Mouse (Mus musculus): ENCODE results near the gene Crispld2. TPM values are rescaled to one million over a fixed set of nuclear protein-coding genes. Genes with fewer than 3 reads are reported as not detected.
A peak's percentile ranks its signal among the peaks of the same experiment; 100 is the strongest.

Crispld2 gene
- 9.1 and 9.2 TPM in 2 replicates for polyA plus RNA-seq (2015; fragmentation: Nextera tagmentation; extraction: Ambion mirVana)

- ATAC-seq: peak; percentile 57; the same call in 1 of the 2 replicates
- H3K9me3 ChIP-seq (ENCODE audit: control insufficient read depth): no peaks in the 10 kb centered on the region
- peak within 1 kb of the TSS; percentile 56 for H3K4me2 ChIP-seq (replicated peaks; ENCODE audit: low read depth)
- no peaks in the 10 kb centered on the region for H3K36me3 ChIP-seq (ENCODE audit: control insufficient read depth, insufficient read depth)
- H3K9ac ChIP-seq (ENCODE audit: low read depth, low read length): no peak within 1 kb of the TSS
- no peaks in the 10 kb centered on the region for H3K4me1 ChIP-seq (replicated peaks; ENCODE audit: control insufficient read depth, insufficient read depth, low read length)
- 1% methylated on average over 25 of the region's 25 CpGs for WGBS
- peak; percentile 56 for TF ChIP-seq CTCF (IDR thresholded peaks at IDR 0.05; ENCODE audit: low read depth)
- H3K27ac ChIP-seq (ENCODE audit: low read depth, low read length): no peak within 1 kb of the TSS
- H3K27me3 ChIP-seq (replicated peaks; ENCODE audit: control insufficient read depth, insufficient read depth, low read length): peaks cover 16% of the 10 kb centered on the region; the same call in 1 of the 2 replicates
- peak within 1 kb of the TSS; percentile 38 for H3K4me3 ChIP-seq (ENCODE audit: low read depth, low read length)
Observed at GRCm38 (mm10) chr8:119992249-119992648, at the start of gene Crispld2. Gene Crispld2, plus strand, starts transcription at chr8:119992438.

- no peaks in the 10 kb centered on the region for H3K9me3 ChIP-seq (ENCODE audit: control insufficient read depth)
- H3K27ac ChIP-seq (ENCODE audit: low read depth, low read length): no peak overlapping the region
- H3K36me3 ChIP-seq (ENCODE audit: control insufficient read depth, insufficient read depth): peaks cover 57% of the 10 kb centered on the region
- no peak overlapping the region for H3K4me3 ChIP-seq (ENCODE audit: low read depth, low read length)
- no peak for ATAC-seq
- H3K4me2 ChIP-seq (replicated peaks; ENCODE audit: low read depth): no peak overlapping the region
- TF ChIP-seq CTCF (IDR thresholded peaks at IDR 0.05; ENCODE audit: low read depth): no peak
- H3K27me3 ChIP-seq (replicated peaks; ENCODE audit: control insufficient read depth, insufficient read depth, low read length): no peaks in the 10 kb centered on the region
- no peak overlapping the region for H3K9ac ChIP-seq (ENCODE audit: low read depth, low read length)
- WGBS: 67% methylated on average over 10 of the region's 10 CpGs
- H3K4me1 ChIP-seq (replicated peaks; ENCODE audit: control insufficient read depth, insufficient read depth, low read length): no peaks in the 10 kb centered on the region
Observed at GRCm38 (mm10) chr8:119943616-119944015, 48.6 kb upstream of the Crispld2 start.

- no peak overlapping the region for H3K4me3 ChIP-seq (ENCODE audit: low read depth, low read length)
- H3K36me3 ChIP-seq (ENCODE audit: control insufficient read depth, insufficient read depth): peaks cover 59% of the 10 kb centered on the region
- peak; percentile 97 for TF ChIP-seq CTCF (IDR thresholded peaks at IDR 0.05; ENCODE audit: low read depth)
- H3K27ac ChIP-seq (ENCODE audit: low read depth, low read length): no peak overlapping the region; the same call in 1 of the 2 replicates
- no peak overlapping the region for H3K9ac ChIP-seq (ENCODE audit: low read depth, low read length)
- H3K27me3 ChIP-seq (replicated peaks; ENCODE audit: control insufficient read depth, insufficient read depth, low read length): no peaks in the 10 kb centered on the region
- no peaks in the 10 kb centered on the region for H3K9me3 ChIP-seq (ENCODE audit: control insufficient read depth)
- no peaks in the 10 kb centered on the region for H3K4me1 ChIP-seq (replicated peaks; ENCODE audit: control insufficient read depth, insufficient read depth, low read length)
- WGBS: 46% methylated on average over 9 of the region's 9 CpGs
- 0 out of 2 replicates have a peak overlapping the region, but pooled peaks have one; percentile 24 for H3K4me2 ChIP-seq (replicated peaks; ENCODE audit: low read depth)
- peak; percentile 64 for ATAC-seq
Observed at GRCm38 (mm10) chr8:119944096-119944811, 48.0 kb upstream of the Crispld2 start.

DNA sequence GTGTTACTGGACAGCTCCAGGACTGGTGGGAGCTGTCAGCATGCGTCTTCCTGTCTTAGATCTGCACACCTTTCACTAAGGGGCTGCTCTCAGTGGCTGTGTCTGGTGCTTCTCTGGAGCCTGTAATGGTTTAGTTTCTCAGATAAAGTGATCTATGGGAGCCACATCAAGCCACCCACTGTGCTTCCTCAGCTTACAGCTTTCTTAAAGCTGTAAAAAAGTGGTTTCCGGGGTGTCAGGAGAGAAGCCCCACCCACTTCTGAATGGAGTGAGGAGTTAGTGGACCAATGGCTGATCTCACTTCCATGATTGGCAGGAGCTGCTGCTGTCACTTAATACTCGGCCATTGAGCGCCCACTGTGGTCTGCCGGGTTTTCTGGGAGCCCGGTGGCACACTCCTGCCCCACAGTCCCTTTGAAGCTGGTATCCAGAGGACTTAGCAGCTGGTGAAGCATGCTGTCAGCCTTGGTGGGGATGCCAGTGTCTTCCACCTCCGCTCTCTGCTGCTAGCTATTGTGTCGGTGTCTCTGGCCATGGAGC lies 45.8 kb upstream of the Crispld2 start:
- Histone ChIP-seq H3K4me1 (replicated peaks; ENCODE audit: control insufficient read depth, insufficient read depth, low read length) (no peaks in the 10 kb centered on the region), H3K9ac (ENCODE audit: low read depth, low read length) (no peak overlapping the region), H3K9me3 (ENCODE audit: control insufficient read depth) (no peaks in the 10 kb centered on the region), H3K27me3 (replicated peaks; ENCODE audit: control insufficient read depth, insufficient read depth, low read length) (no peaks in the 10 kb centered on the region), H3K36me3 (ENCODE audit: control insufficient read depth, insufficient read depth) (peaks cover 73% of the 10 kb centered on the region), H3K4me3 (ENCODE audit: low read depth, low read length) (no peak overlapping the region), H3K27ac (ENCODE audit: low read depth, low read length) (no peak overlapping the region), H3K4me2 (replicated peaks; ENCODE audit: low read depth) (no peak overlapping the region)
- 78% methylated on average over 8 of the region's 8 CpGs for WGBS
- no peak for TF ChIP-seq CTCF (IDR thresholded peaks at IDR 0.05; ENCODE audit: low read depth)
- ATAC-seq: no peak

DNA sequence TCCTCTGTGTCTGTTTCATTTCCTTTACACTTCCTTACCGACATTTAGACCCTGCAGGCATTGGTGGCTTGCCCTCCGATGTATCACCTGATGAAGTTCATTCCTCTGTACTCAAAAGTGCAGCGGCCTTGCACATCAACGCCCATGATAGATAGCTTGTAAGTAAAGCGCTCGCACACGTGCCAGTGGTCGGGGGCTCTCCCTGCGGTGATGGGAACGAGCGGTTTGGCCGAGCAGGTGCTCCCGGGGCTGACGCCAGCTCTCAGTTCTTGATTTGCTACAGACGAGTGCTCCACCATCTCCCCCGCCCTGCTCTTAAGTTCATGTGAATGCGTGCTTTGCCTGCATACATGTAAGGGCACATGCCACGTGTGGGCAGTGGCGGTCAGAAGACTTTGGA lies 44.6 kb upstream of the Crispld2 start:
- TF ChIP-seq CTCF (IDR thresholded peaks at IDR 0.05; ENCODE audit: low read depth): no peak
- Histone ChIP-seq H3K9me3 (ENCODE audit: control insufficient read depth) (no peaks in the 10 kb centered on the region), H3K27ac (ENCODE audit: low read depth, low read length) (no peak overlapping the region), H3K36me3 (ENCODE audit: control insufficient read depth, insufficient read depth) (peaks cover 70% of the 10 kb centered on the region), H3K4me2 (replicated peaks; ENCODE audit: low read depth) (no peak overlapping the region), H3K9ac (ENCODE audit: low read depth, low read length) (no peak overlapping the region), H3K27me3 (replicated peaks; ENCODE audit: control insufficient read depth, insufficient read depth, low read length) (no peaks in the 10 kb centered on the region), H3K4me1 (replicated peaks; ENCODE audit: control insufficient read depth, insufficient read depth, low read length) (no peaks in the 10 kb centered on the region), H3K4me3 (ENCODE audit: low read depth, low read length) (no peak overlapping the region)
- ATAC-seq: no peak
- 74% methylated on average over 19 of the region's 19 CpGs for WGBS

- H3K27ac ChIP-seq (ENCODE audit: low read depth, low read length): no peak overlapping the region
- no peak overlapping the region for H3K4me2 ChIP-seq (replicated peaks; ENCODE audit: low read depth)
- H3K4me3 ChIP-seq (ENCODE audit: low read depth, low read length): no peak overlapping the region
- no peaks in the 10 kb centered on the region for H3K4me1 ChIP-seq (replicated peaks; ENCODE audit: control insufficient read depth, insufficient read depth, low read length)
- WGBS: 86% methylated on average over 15 of the region's 15 CpGs
- no peak for TF ChIP-seq CTCF (IDR thresholded peaks at IDR 0.05; ENCODE audit: low read depth)
- no peaks in the 10 kb centered on the region for H3K9me3 ChIP-seq (ENCODE audit: control insufficient read depth)
- no peaks in the 10 kb centered on the region for H3K27me3 ChIP-seq (replicated peaks; ENCODE audit: control insufficient read depth, insufficient read depth, low read length)
- H3K9ac ChIP-seq (ENCODE audit: low read depth, low read length): no peak overlapping the region
- peaks cover 76% of the 10 kb centered on the region for H3K36me3 ChIP-seq (ENCODE audit: control insufficient read depth, insufficient read depth)
- no peak for ATAC-seq
Observed at GRCm38 (mm10) chr8:119948340-119948739, 43.9 kb upstream of the Crispld2 start.
